Mouse (Mus musculus) cerebral cortex, adult 2 months (tissue): Measurements from ENCODE around the gene Mau2.

Experiments
- WGBS: fragments of 180-500 bp; shearing (Covaris S2); methylation state at CpG from one replicate; pipeline ENCODE4 v1.1.7; 2018; 5-methylcytosine and 5-hydroxymethylcytosine counted together

Mau2 gene

GRCm38 (mm10) chr8:70023596-70023995, 18.9 kb downstream of the Mau2 start:
- WGBS = 45% methylated on average over 8 of the region's 8 CpGs

DNA sequence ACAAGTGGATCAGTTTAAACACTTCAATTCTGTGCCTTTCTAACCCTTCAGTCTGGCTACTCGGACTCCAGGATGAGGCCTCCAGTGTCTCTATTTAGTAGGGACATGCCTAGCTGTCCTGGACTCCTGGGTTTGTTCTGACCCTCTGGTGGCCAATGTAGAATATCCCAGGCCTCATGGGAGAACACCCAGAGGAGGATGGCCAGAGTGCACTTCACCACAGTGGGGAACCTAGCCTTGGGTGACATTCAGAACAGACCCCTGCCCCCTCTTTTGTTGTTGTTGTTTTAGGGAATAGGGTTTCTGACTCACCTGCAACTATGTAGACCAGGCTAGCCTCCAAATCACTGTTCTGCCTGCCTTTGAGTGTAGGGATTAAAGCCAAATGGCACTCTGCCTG, 27.5 kb downstream of the Mau2 start:
- WGBS = 64% methylated on average over 1 of the region's 1 CpGs

GRCm38 (mm10) chr8:70012763-70013162, 29.8 kb downstream of the Mau2 start:
- WGBS = 94% methylated on average over 1 of the region's 1 CpGs

DNA sequence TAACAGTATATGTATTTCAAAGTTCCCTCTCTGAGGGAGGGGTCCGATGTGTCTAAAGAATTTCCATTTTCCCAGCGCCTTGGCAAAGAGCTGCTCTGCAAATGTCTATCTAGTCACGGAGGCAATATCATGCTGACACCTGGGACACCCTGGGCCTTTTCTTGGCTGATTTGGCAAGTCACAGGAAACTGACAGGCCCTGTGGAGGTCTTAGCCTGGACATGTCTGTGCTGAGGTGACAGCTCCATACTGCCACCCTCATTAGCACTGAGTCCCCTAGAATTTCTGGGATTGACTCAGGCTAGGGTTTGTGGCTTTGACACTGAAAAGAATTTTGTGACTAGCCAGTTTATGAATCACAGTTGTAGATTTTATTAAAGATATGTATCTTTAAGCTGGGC, 30.2 kb downstream of the Mau2 start:
- WGBS = 73% methylated on average over 3 of the region's 3 CpGs

DNA sequence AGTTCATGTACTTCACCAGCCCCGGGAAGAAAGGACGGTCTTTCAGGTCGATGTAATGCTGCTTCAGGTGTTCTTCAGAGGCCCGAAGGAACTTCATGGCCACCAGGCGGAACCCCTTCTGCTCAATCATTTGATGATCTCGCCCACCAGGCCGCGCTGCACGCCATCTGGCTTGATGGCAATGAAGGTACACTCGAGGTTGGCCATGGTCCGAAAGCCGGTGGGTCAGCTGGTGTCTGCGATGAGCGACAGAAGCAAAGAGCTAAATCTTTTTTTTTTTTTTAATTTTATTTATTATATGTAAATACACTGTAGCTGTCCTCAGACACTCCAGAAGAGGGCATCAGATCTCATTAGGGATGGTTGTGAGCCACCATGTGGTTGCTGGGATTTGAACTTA, 31.7 kb downstream of the Mau2 start:
- WGBS = 91% methylated on average over 14 of the region's 14 CpGs

GRCm38 (mm10) chr8:70005178-70005577, 37.4 kb downstream of the Mau2 start:
- WGBS = 58% methylated on average over 2 of the region's 2 CpGs

DNA sequence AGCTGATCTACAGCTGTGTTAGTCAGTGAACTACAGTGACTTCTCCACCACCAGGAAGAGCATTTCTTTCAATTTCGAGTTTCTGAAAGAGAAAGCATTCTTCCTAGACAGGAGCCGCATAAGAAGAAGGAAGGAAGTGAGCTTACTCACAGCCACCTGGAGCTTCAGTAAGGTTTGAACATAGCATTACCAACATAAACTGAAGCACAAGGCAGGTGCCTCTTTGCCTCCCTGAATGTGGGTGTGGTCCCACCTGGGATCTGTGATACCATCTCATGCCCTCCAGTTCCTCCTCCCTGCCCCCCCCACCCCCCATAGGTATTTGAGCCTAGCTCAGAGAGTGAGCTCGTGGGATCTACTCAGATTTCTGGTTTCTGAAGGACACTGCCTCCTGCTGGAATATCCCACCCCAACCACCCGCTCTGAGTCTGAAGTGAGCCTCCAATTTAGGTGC, 39.3 kb downstream of the Mau2 start:
- WGBS = 64% methylated on average over 4 of the region's 4 CpGs

GRCm38 (mm10) chr8:70001892-70002191, 40.7 kb downstream of the Mau2 start:
- 56% methylated on average over 7 of the region's 7 CpGs for WGBS

GRCm38 (mm10) chr8:70001176-70001891, 41.2 kb downstream of the Mau2 start:
- WGBS = 25% methylated on average over 16 of the region's 16 CpGs

- WGBS = 84% methylated on average over 2 of the region's 2 CpGs
Measured at GRCm38 (mm10) chr8:70000226-70000625, 42.3 kb downstream of the Mau2 start.

- WGBS = 95% methylated on average over 4 of the region's 4 CpGs
Measured at GRCm38 (mm10) chr8:69999236-69999635, 43.3 kb downstream of the Mau2 start.

DNA sequence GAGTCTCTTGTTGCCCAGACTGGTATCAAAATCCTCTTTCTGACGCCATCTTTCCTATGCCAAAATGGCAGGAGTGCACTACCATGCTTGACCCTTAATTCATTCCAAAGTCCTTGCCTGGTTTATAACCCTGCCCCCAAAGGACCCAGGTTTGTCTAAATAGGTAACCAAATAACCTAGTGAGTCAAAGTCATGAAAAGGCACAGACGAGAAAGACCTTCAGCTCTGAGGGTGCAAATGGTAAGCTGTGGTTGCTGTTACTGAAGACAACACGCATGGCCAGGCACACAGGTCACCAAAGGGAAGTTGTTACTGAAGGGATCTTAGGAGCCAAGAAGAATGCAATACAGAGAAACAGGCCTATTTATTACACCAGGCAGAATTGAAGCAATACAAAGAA, 43.8 kb downstream of the Mau2 start:
- 93% methylated on average over 3 of the region's 3 CpGs for WGBS

GRCm38 (mm10) chr8:69996589-69997285, 45.8 kb downstream of the Mau2 start:
- WGBS = 4% methylated on average over 35 of the region's 35 CpGs

DNA sequence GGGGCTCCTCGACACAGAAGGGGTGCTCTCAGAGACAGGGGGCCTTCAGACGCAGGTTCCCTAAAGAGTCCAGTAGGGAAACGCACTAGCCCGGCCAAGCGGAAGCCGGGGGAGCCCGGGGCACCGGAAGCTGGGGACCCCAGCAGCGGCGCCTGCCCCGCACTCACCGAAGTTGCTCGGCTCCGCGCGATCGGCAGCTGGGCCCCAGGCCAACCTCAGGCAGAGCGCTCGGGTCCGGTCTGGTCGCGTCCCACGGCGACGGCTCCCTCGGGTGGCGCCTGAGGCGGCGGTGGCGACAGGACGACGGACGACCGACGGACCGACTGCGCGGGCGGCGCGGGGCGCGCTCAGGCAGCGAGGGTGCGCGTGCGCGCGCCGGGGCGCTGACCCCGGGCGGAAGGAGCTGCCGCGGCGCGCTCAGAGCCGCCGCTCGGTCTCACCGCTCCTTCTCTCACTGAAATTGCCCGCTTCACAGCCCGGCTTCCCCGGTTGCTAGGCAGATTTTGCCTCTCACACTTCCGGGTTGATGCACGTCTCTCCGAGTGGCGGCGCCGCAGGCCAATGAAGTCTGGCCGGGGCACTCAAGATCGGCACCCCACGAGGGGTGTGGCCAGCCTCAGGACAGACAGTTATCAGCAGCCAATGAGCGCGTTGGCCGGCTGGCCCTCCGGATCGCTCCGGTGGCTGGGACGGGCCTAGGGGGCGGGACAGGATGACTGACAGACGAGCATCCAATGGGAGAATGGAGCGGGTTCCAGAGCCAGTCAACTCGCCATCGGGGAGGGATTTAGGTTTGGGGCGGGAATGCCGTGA, 46.6 kb downstream of the Mau2 start, which contains the start of gene Gatad2a:
Gatad2a (minus strand) TSS at position 609 of the 813 bp plus-strand sequence.
- under 1% methylated on average over 81 of the region's 87 CpGs for WGBS

GRCm38 (mm10) chr8:69995422-69995775, 47.1 kb downstream of the Mau2 start:
- 0% methylated on average over 7 of the region's 7 CpGs for WGBS

GRCm38 (mm10) chr8:69988936-69989335, 53.6 kb downstream of the Mau2 start:
- WGBS = 99% methylated on average over 7 of the region's 7 CpGs

- 72% methylated on average over 2 of the region's 2 CpGs for WGBS
Measured at GRCm38 (mm10) chr8:69984876-69985553, 57.5 kb downstream of the Mau2 start.

GRCm38 (mm10) chr8:69978456-69978855, 64.1 kb downstream of the Mau2 start:
- WGBS = 91% methylated on average over 4 of the region's 4 CpGs

DNA sequence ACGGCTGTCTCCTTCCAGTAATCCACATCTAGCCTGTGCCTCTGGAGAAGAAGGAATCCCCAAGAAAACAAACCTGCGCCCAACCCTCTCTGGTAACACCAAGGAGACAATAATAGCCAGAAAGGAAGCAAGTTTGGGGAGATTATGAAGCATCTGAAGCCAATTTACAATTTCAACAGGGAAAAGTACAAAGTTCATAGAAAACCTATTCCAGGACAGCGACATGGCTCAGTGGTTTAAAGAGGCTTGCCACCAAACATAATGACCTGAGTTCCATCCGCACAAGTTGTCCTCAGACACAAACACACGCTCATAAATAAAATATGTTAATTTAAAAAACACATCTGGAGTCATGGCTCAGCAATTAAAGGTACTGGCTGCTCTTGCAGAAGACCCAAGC, 67.7 kb downstream of the Mau2 start:
- WGBS = 49% methylated on average over 5 of the region's 5 CpGs

GRCm38 (mm10) chr8:69974194-69974614, 68.3 kb downstream of the Mau2 start:
- under 1% methylated on average over 50 of the region's 50 CpGs for WGBS

DNA sequence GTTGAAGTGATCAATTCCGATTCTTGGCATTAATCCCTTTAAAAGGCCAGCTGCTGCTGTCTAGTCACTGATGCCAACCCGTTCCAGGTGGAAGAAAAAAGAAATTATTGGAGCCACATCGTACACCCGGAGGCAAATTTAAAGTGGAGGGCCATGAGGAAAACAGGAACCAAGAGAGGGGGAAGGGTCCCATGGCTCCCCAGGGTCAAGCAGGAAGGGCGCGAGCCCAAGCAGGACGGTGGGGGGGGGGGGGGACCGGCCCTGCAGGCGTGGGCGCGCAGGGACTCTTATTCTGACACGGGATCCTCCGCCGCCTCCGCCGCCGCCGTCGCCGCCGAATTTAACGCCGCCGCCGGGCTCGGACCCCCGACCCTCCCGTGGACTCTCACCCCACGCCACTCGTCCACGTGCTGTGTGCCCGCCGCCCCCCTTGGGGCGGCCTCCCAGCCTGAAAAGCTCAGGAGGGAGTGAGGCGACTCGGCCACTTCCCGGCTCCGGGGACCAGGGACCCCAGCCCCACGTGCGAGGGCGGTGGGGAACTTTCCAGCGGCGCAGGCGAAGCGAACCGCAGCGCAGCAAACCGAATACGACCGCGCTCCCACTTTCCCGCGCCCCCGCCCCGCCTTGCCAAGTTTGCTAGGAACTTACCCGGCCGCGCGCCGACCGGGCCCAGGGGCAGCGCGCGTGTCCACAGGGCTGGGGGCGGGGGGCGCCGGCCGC, 68.9 kb downstream of the Mau2 start:
- WGBS = under 1% methylated on average over 63 of the region's 68 CpGs
